Mouse (Mus musculus) CH12.LX (cell line): ENCODE data around the gene Flywch2. TPM values are rescaled to one million over a fixed set of nuclear protein-coding genes. Genes with fewer than 3 reads are reported as not detected.

Source experiments
- DNase-seq: peaks from one replicate; pipeline ENCODE4 v3.0.0-alpha.2; 2013; ENCODE audit errors: extremely low read depth
- H3K27ac ChIP-seq: 2 replicates; pipeline ENCODE4 v1.5.1; 2012; ENCODE audit warnings: low read depth, mild to moderate bottlenecking, control low read depth, moderate library complexity; ENCODE audit not compliant: insufficient read depth
- H3K27me3 ChIP-seq: replicated peaks from 2 replicates; pipeline ENCODE3; 2012; ENCODE audit warnings: inconsistent platforms
- H3K36me3 ChIP-seq, 2 experiments: replicated peaks in 1 of 2; 2 replicates each; pipeline versions ENCODE3 to v1.6.1; 2012; ENCODE audit warnings: inconsistent platforms in 1 of 2, low read length in 1 of 2, mild to moderate bottlenecking in 1 of 2, mixed read lengths in 1 of 2, moderate library complexity in 1 of 2; ENCODE audit not compliant: control insufficient read depth in 1 of 2, insufficient read depth in 1 of 2
- H3K4me1 ChIP-seq, 2 experiments: 2 replicates each; pipeline ENCODE4 v1.6.1; 2012; ENCODE audit warnings: inconsistent platforms in 1 of 2, moderate library complexity in 1 of 2; ENCODE audit not compliant: insufficient read depth in 2 of 2, control insufficient read depth in 1 of 2
- H3K4me2 ChIP-seq: 2 replicates; pipeline ENCODE4 v1.6.1; 2012; ENCODE audit warnings: low read depth, mild to moderate bottlenecking, control low read depth; ENCODE audit not compliant: poor library complexity, insufficient read depth, severe bottlenecking
- H3K4me3 ChIP-seq, 3 experiments: fragments of 150-350 bp in 1 of 3; sonication (generic) in 1 of 3; replicated peaks in 1 of 3; 2 replicates each; pipeline versions ENCODE3 to v1.5.1; 2011 to 2012; ENCODE audit warnings: low read depth in 2 of 3, low read length in 2 of 3, mild to moderate bottlenecking in 2 of 3, moderate library complexity in 2 of 3, control low read depth in 1 of 3, improper control_type of control experiment in 1 of 3, inconsistent platforms in 1 of 3, mixed read lengths in 1 of 3; ENCODE audit not compliant: poor library complexity in 1 of 3
- H3K79me2 ChIP-seq: replicated peaks from 2 replicates; pipeline ENCODE4 v1.6.1; 2012; ENCODE audit warnings: mild to moderate bottlenecking, moderate library complexity; ENCODE audit not compliant: control insufficient read depth, poor library complexity, insufficient read depth, severe bottlenecking; ENCODE audit errors: extremely low read depth
- H3K9ac ChIP-seq: 2 replicates; pipeline ENCODE4 v1.6.1; 2012; ENCODE audit warnings: low read depth, mild to moderate bottlenecking, control low read depth, moderate library complexity; ENCODE audit not compliant: insufficient read depth
- H3K9me3 ChIP-seq: replicated peaks from 2 replicates; pipeline ENCODE3; 2012; ENCODE audit warnings: low read length, inconsistent platforms, mixed read lengths
- BHLHE40 ChIP-seq: IDR thresholded peaks from 2 replicates; pipeline ENCODE4 v1.6.1; 2011; ENCODE audit warnings: mild to moderate bottlenecking, low read depth, low read length, improper control_type of control experiment
- CHD1 ChIP-seq: IDR thresholded peaks from 2 replicates; pipeline ENCODE4 v1.6.1; 2012; ENCODE audit warnings: low read depth, low read length, improper control_type of control experiment, inconsistent platforms
- CHD2 ChIP-seq: IDR thresholded peaks from 2 replicates; pipeline ENCODE4 v1.6.1; 2011; ENCODE audit warnings: low read length, improper control_type of control experiment
- CTCF ChIP-seq, 2 experiments: IDR thresholded peaks in 1 of 2; conservative IDR thresholded peaks in 1 of 2; 2 replicates each; pipeline ENCODE4 v1.5.1; 2011 to 2012; ENCODE audit warnings: low read depth in 2 of 2, low read length in 2 of 2, improper control_type of control experiment in 1 of 2, inconsistent platforms in 1 of 2, mild to moderate bottlenecking in 1 of 2, moderate library complexity in 1 of 2
- E2F4 ChIP-seq: IDR thresholded peaks from 2 replicates; pipeline ENCODE4 v1.6.1; 2011; ENCODE audit warnings: low read depth, low read length, improper control_type of control experiment; ENCODE audit not compliant: insufficient replicate concordance
- ELF1 ChIP-seq: IDR thresholded peaks from 2 replicates; pipeline ENCODE4 v1.6.1; 2014; ENCODE audit warnings: low read depth, mild to moderate bottlenecking, inconsistent platforms, low read length, improper control_type of control experiment
- EP300 ChIP-seq: IDR thresholded peaks from 2 replicates; pipeline ENCODE4 v1.6.1; 2011; ENCODE audit warnings: low read length, improper control_type of control experiment
- ETS1 ChIP-seq: conservative IDR thresholded peaks from 2 replicates; pipeline ENCODE4 v1.6.1; 2012; ENCODE audit warnings: low read depth, mild to moderate bottlenecking, inconsistent platforms, low read length, improper control_type of control experiment, moderate library complexity
- GABPA ChIP-seq: IDR thresholded peaks from 2 replicates; pipeline ENCODE4 v1.6.1; 2012; ENCODE audit warnings: low read depth, low read length, improper control_type of control experiment, inconsistent platforms; ENCODE audit not compliant: insufficient replicate concordance
- IRF4 ChIP-seq: IDR thresholded peaks from 2 replicates; pipeline ENCODE4 v1.6.1; 2014; ENCODE audit warnings: low read depth, mild to moderate bottlenecking, inconsistent platforms, low read length, improper control_type of control experiment
- JUND ChIP-seq: conservative IDR thresholded peaks from 2 replicates; pipeline ENCODE4 v1.6.1; 2011; ENCODE audit warnings: low read depth, low read length, improper control_type of control experiment
- MAFK ChIP-seq: IDR thresholded peaks from 2 replicates; pipeline ENCODE4 v1.6.1; 2011; ENCODE audit warnings: low read length, improper control_type of control experiment; ENCODE audit not compliant: insufficient replicate concordance
- MAX ChIP-seq: IDR thresholded peaks from 2 replicates; pipeline ENCODE4 v1.6.1; 2011; ENCODE audit warnings: low read length, improper control_type of control experiment
- MAZ ChIP-seq: IDR thresholded peaks from 2 replicates; pipeline ENCODE4 v1.6.1; 2012; ENCODE audit warnings: low read depth, mild to moderate bottlenecking, inconsistent platforms, low read length, improper control_type of control experiment, moderate library complexity
- MEF2A ChIP-seq: IDR thresholded peaks from 2 replicates; pipeline ENCODE4 v1.6.1; 2014; ENCODE audit warnings: low read depth, mild to moderate bottlenecking, inconsistent platforms, low read length, improper control_type of control experiment, borderline replicate concordance
- NELFE ChIP-seq: IDR thresholded peaks from 2 replicates; pipeline ENCODE4 v1.6.1; 2011; ENCODE audit warnings: low read depth, low read length, improper control_type of control experiment
- NRF1 ChIP-seq: IDR thresholded peaks from 2 replicates; pipeline ENCODE4 v1.6.1; 2014; ENCODE audit warnings: low read depth, mild to moderate bottlenecking, inconsistent platforms, low read length, improper control_type of control experiment, moderate library complexity
- PAX5 ChIP-seq: IDR thresholded peaks from 2 replicates; pipeline ENCODE4 v1.6.1; 2012; ENCODE audit warnings: low read length, inconsistent platforms, mixed read lengths
- POLR2A ChIP-seq: IDR thresholded peaks from 2 replicates; pipeline ENCODE4 v1.6.1; 2011; ENCODE audit warnings: low read depth, mild to moderate bottlenecking, improper control_type of control experiment, low read length
- POLR2AphosphoS2 ChIP-seq: IDR thresholded peaks from 2 replicates; pipeline ENCODE4 v1.6.1; 2011; ENCODE audit warnings: low read depth, low read length, improper control_type of control experiment
- RAD21 ChIP-seq: IDR thresholded peaks from 2 replicates; pipeline ENCODE4 v1.6.1; 2011; ENCODE audit warnings: low read depth, mild to moderate bottlenecking, low read length, improper control_type of control experiment, moderate library complexity
- SIN3A ChIP-seq: IDR thresholded peaks from 2 replicates; pipeline ENCODE4 v1.6.1; 2012; ENCODE audit warnings: low read length, improper control_type of control experiment, inconsistent platforms
- SMC3 ChIP-seq: IDR thresholded peaks from 2 replicates; pipeline ENCODE4 v1.6.1; 2011; ENCODE audit warnings: low read depth, low read length, improper control_type of control experiment
- TBP ChIP-seq: conservative IDR thresholded peaks from 2 replicates; pipeline ENCODE4 v1.6.1; 2011; ENCODE audit warnings: low read depth, low read length, improper control_type of control experiment
- TCF12 ChIP-seq: IDR thresholded peaks from 2 replicates; pipeline ENCODE4 v1.6.1; 2014; ENCODE audit warnings: low read depth, mild to moderate bottlenecking, inconsistent platforms, low read length, improper control_type of control experiment
- UBTF ChIP-seq: IDR thresholded peaks from 2 replicates; pipeline ENCODE4 v1.6.1; 2012; ENCODE audit warnings: low read depth, mild to moderate bottlenecking, inconsistent platforms, low read length, improper control_type of control experiment, moderate library complexity
- USF1 ChIP-seq: IDR thresholded peaks from 2 replicates; pipeline ENCODE4 v1.6.1; 2014; ENCODE audit warnings: low read depth, mild to moderate bottlenecking, inconsistent platforms, low read length, improper control_type of control experiment
- USF2 ChIP-seq: conservative IDR thresholded peaks from 2 replicates; pipeline ENCODE4 v1.6.1; 2011; ENCODE audit warnings: low read depth, low read length, improper control_type of control experiment
- ZKSCAN1 ChIP-seq: IDR thresholded peaks from 2 replicates; pipeline ENCODE4 v1.6.1; 2012; ENCODE audit warnings: low read depth, inconsistent platforms, low read length, improper control_type of control experiment, borderline replicate concordance
- ZMIZ1 ChIP-seq: IDR thresholded peaks from 2 replicates; pipeline ENCODE4 v1.6.1; 2012; ENCODE audit warnings: low read depth, mild to moderate bottlenecking, inconsistent platforms, low read length, improper control_type of control experiment
- ZNF384 ChIP-seq: IDR thresholded peaks from 2 replicates; pipeline ENCODE4 v1.6.1; 2012; ENCODE audit warnings: low read depth, low read length, improper control_type of control experiment, inconsistent platforms
- dilution Hi-C: fragments of 300-500 bp; cut with MboI; formaldehyde crosslinking; loops from 2 replicates; pipeline ENCODE4 v1.14.3; 2020; ENCODE audit warnings: low sequenced_read_pairs; ENCODE audit not compliant: extremely low pct_unique_long_range_greater_than_20kb, extremely low pct_ligation_motif_present
- in situ Hi-C: fragments of 300-500 bp; cut with MboI; formaldehyde crosslinking; loops from 3 replicates; pipeline ENCODE4 v1.14.3; 2019; ENCODE audit warnings: low sequenced_read_pairs, low pct_ligation_motif_present, low pct_unique_long_range_greater_than_20kb, mixed read lengths
- polyA plus RNA-seq: library from polyadenylated mRNA; unstranded; fragments of >175 nt; gene quantifications from 2 replicates; pipeline ENCODE4 v1.2.1, GENCODE M21; 2012; ENCODE audit warnings: low read depth; ENCODE audit not compliant: insufficient read length
- total RNA-seq, 2 experiments: library from RNA; depleted of rRNA; stranded (reverse); fragments of 300-350 nt in 1 of 2; fragments of >200 nt in 1 of 2; gene quantifications; 2 replicates each; pipeline ENCODE4 v1.2.3; 2012 to 2014

Flywch2 gene
- total and polyA plus RNA-seq, 3 experiments, result not detected

GRCm38 (mm10) chr17:23807918-23808317 lies 22.0 kb upstream of the Flywch2 start:
- no peak for DNase-seq
- H3K9me3 ChIP-seq, result no peaks in the 10 kb centered on the region
- no peak for TF ChIP-seq ELF1
- no peak for TF ChIP-seq NRF1
- no peak for TF ChIP-seq BHLHE40
- no peak for TF ChIP-seq UBTF
- TF ChIP-seq RAD21, result no peak
- no peak for TF ChIP-seq MAZ
- no peak for TF ChIP-seq E2F4
- no peak for TF ChIP-seq SMC3
- no peak for TF ChIP-seq MAFK
- TF ChIP-seq POLR2A, result no peak
- no peak for TF ChIP-seq IRF4
- no peak for TF ChIP-seq NELFE
- TF ChIP-seq, all 38 proteins: peak for 0
- Histone ChIP-seq H3K27ac (no peak overlapping the region), H3K9ac (no peak overlapping the region), H3K4me1 (peaks cover 0 to 15% of the 10 kb centered on the region in 2 experiments; a peak in 2 of 4 replicates), H3K36me3 (peaks cover 43 to 66% of the 10 kb centered on the region in 2 experiments), H3K4me3 (no peak overlapping the region), H3K79me2 (peaks cover 90% of the 10 kb centered on the region), H3K27me3 (no peaks in the 10 kb centered on the region), H3K4me2 (0 out of 2 replicates have a peak overlapping the region, but pooled peaks have one; percentile 14)
- dilution Hi-C loops (no loop called here), in situ Hi-C loops (loop anchor here (5.0 kb wide), 1 partner anchor 36 kb away; the partner anchor contains the start of gene Flywch1)

DNA sequence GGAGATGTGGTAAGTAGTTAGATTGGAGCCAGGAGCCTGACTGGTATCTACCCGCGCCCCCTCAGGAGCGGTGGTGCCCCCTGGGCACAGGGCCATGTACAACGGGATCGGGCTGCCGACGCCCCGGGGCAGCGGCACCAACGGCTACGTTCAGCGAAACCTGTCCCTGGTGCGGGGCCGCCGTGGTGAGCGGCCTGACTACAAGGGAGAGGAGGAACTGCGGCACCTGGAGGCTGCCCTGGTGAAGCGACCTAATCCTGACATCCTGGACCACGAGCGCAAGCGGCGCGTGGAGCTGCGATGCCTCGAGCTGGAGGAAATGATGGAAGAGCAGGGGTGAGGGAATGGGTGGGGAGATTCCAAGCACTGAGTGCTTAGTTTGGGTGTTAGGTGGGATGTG lies 21.0 kb upstream of the Flywch2 start:
- H3K79me2 ChIP-seq, result peaks cover 82% of the 10 kb centered on the region
- in situ Hi-C loops (loop anchor here (5.0 kb wide), 1 partner anchor 35 kb away; the partner anchor contains the start of gene Flywch1), dilution Hi-C loops (no loop called here)
- H3K4me2 ChIP-seq, result peak overlapping the region; percentile 87
- H3K36me3 ChIP-seq, result peaks cover 36 to 55% of the 10 kb centered on the region in 2 experiments
- peak overlapping the region; percentile 88 for H3K9ac ChIP-seq
- DNase-seq, result peak; percentile 49
- no peaks in the 10 kb centered on the region for H3K27me3 ChIP-seq
- H3K4me1 ChIP-seq, result peaks cover 0 to 15% of the 10 kb centered on the region in 2 experiments; a peak in 2 of 4 replicates
- H3K9me3 ChIP-seq, result no peaks in the 10 kb centered on the region
- H3K4me3 ChIP-seq, result peak overlapping the region; percentile 84 to 95 (median 85)
- H3K27ac ChIP-seq, result peak overlapping the region; percentile 6; the same call in 1 of the 2 replicates
- TF ChIP-seq MAZ (no peak), ELF1 (no peak), CHD2 (no peak), MAFK (no peak), NELFE (no peak), POLR2A (0 out of 2 replicates have a peak, but pooled peaks have one; percentile 19), TCF12 (no peak), MAX (peak; percentile 40; the same call in 1 of the 2 replicates), JUND (no peak), GABPA (no peak), EP300 (no peak), CHD1 (no peak), CTCF (conservative IDR thresholded peaks at IDR 0.05 in 1 of 2, IDR thresholded peaks at IDR 0.05 in 1 of 2; ENCODE audit: low read depth in 2 of 2, low read length in 2 of 2) (peak in 1 of 2 experiments; percentile 66; a peak in 2 of 4 replicates), ETS1 (no peak), TBP (no peak), USF1 (no peak), ZNF384 (no peak), NRF1 (no peak), E2F4 (no peak), USF2 (no peak), ZMIZ1 (no peak), RAD21 (peak; percentile 29), SMC3 (peak; percentile 52), UBTF (peak; percentile 88), PAX5 (no peak), SIN3A (peak; percentile 23; the same call in 1 of the 2 replicates), MEF2A (no peak), POLR2AphosphoS2 (no peak), ZKSCAN1 (no peak)
